Mouse (Mus musculus) spleen, postnatal 4 days (tissue): Measurements from ENCODE around the gene Psmc5.

Experiments
- DNase-seq, 2 experiments: peaks; one replicate each; pipeline ENCODE4 v3.0.0; 2022; ENCODE audit warnings: low spot score in 2 of 2

Gene Psmc5

GRCm38 (mm10) chr11:106306065-106306385 lies 50.1 kb downstream of the Psmc5 start:
- no peak for DNase-seq

DNA sequence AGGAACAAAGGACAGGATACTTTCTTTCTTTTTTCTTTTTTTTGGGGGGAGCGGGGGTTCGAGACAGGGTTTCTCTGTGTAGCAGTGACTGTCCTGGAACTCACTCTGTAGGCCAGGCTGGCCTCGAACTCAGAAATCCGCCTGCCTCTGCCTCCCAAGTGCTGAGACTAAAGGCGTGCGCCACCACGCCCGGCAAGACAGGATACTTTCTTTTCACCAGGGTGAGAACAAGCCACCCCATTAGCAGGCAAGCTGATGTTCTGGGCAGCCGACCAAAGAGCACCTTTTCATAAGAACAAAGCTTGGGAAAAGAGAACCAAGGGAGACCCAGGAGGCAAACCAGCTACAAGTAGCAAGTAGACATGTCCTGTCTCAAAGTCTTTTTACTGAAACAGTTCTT lies 50.8 kb downstream of the Psmc5 start:
- no peak for DNase-seq

DNA sequence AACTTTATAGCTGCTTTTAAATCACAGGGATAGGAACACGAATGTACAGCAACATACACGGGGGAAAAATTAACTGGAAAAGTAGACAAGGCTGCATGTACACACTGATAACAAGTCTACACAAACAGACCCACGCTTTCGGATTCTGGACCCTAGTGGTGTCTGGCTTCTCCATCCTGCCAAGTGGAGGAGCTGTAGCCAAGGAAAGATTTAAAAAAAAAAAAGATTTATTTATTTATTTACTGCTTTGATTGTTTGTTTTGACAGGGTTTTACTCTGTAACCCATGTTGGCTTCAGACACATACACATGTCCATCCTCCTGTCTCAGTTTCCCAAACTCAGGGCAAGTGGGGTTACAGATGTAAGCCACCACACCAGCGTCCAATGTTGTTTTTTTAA lies 51.5 kb downstream of the Psmc5 start:
- no peak for DNase-seq

GRCm38 (mm10) chr11:106308162-106308561 lies 52.2 kb downstream of the Psmc5 start:
- peak; percentile 75 to 81 for DNase-seq

GRCm38 (mm10) chr11:106310123-106310522 lies 54.2 kb downstream of the Psmc5 start:
- DNase-seq, result peak; percentile 65 to 77
